ENCODE assay signal across 20 mouse cellular contexts in the genomic region with DNA sequence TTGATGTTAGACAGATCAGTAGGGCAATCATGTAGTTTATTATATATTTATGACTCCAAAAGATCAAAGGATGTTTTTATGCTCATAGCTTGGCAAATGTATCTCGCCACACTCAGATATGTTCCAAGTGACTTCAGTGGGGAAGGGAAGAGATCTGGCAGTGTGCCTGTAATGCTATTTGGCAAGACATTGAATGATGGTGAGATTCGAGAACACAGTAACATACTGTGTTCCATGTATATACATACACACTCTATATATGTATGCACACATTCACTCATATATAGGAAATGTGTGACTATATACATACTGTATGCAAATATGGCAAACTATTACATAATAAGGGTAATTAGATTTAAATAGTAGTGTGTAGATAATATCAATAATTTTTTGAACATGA.
"Had no signal": no experiment of that assay in that cellular context is flagged by ENCODE, and none has a peak within 500 bp of the region (broad histone marks: within the 10 kb centered on the region; RNA-seq: fewer than 3 reads in every experiment).

No protein-coding gene starts in this region.

- H3K4me3 ChIP-seq: kidney, embryonic 15.5 days; limb, embryonic 10.5 days; limb, embryonic 13.5 days; liver, embryonic 12.5 days; liver, embryonic 15.5 days; midbrain, embryonic 12.5 days; midbrain, embryonic 15.5 days; neural tube, embryonic 12.5 days; neural tube, embryonic 15.5 days; stomach, embryonic 15.5 days had no signal

- H3K9ac ChIP-seq: kidney, embryonic 15.5 days; limb, embryonic 13.5 days; liver, embryonic 12.5 days; liver, embryonic 15.5 days; midbrain, embryonic 12.5 days; midbrain, embryonic 15.5 days; neural tube, embryonic 12.5 days; neural tube, embryonic 15.5 days; stomach, embryonic 15.5 days had no signal

- ATAC-seq: liver, embryonic 12.5 days; midbrain, embryonic 15.5 days had no signal

- DNase-seq: kidney, adult 8-10 months; kidney, postnatal 10 days; kidney, postnatal 36 days; liver; lung, adult 18-20 months; right cerebral cortex, adult 18-20 months; right cerebral cortex, postnatal 25 days; spleen, adult 18-20 months; thymus, postnatal 25 days had no signal

- H3K4me2 ChIP-seq: kidney, embryonic 15.5 days; limb, embryonic 13.5 days; liver, embryonic 12.5 days; liver, embryonic 15.5 days; midbrain, embryonic 12.5 days; midbrain, embryonic 15.5 days; neural tube, embryonic 12.5 days; neural tube, embryonic 15.5 days; stomach, embryonic 15.5 days had no signal

- H3K27ac ChIP-seq: kidney, embryonic 15.5 days; limb, embryonic 10.5 days; limb, embryonic 13.5 days; liver, embryonic 12.5 days; liver, embryonic 15.5 days; macrophage; midbrain, embryonic 12.5 days; midbrain, embryonic 15.5 days; neural tube, embryonic 12.5 days; neural tube, embryonic 15.5 days; stomach, embryonic 15.5 days had no signal

- H3K36me3 ChIP-seq: kidney, embryonic 15.5 days; limb, embryonic 10.5 days; limb, embryonic 13.5 days; liver, embryonic 12.5 days; liver, embryonic 15.5 days; midbrain, embryonic 12.5 days; midbrain, embryonic 15.5 days; neural tube, embryonic 12.5 days; neural tube, embryonic 15.5 days; stomach, embryonic 15.5 days had no signal

- H3K9me3 ChIP-seq: kidney, embryonic 15.5 days; limb, embryonic 10.5 days; limb, embryonic 13.5 days; liver, embryonic 12.5 days; liver, embryonic 15.5 days; midbrain, embryonic 12.5 days; midbrain, embryonic 15.5 days; neural tube, embryonic 12.5 days; neural tube, embryonic 15.5 days; stomach, embryonic 15.5 days had no signal

- H3K4me1 ChIP-seq: kidney, embryonic 15.5 days; limb, embryonic 10.5 days; limb, embryonic 13.5 days; liver, embryonic 12.5 days; liver, embryonic 15.5 days; midbrain, embryonic 12.5 days; midbrain, embryonic 15.5 days; neural tube, embryonic 12.5 days; neural tube, embryonic 15.5 days; stomach, embryonic 15.5 days had no signal

- H3K27me3 ChIP-seq: kidney, embryonic 15.5 days; limb, embryonic 13.5 days; liver, embryonic 12.5 days; liver, embryonic 15.5 days; midbrain, embryonic 12.5 days; midbrain, embryonic 15.5 days; neural tube, embryonic 12.5 days; neural tube, embryonic 15.5 days; stomach, embryonic 15.5 days had no signal
